Mouse (Mus musculus): ENCODE results near the gene Dimt1.
A peak's percentile ranks its signal among the peaks of the same experiment; 100 is the strongest.
"Not testable (repeated sequence)": the region's sequence is repeated elsewhere in the genome, so short reads cannot be mapped to it uniquely, and the experiment has no call there.

Dimt1 gene

GRCm38 (mm10) chr13:106946594-106947540 is at the start of gene Dimt1:
Gene Dimt1, plus strand, starts transcription at chr13:106947127.
- DNase-seq, result peak; percentile 94 to 95

GRCm38 (mm10) chr13:106904637-106905036 is 42.3 kb upstream of the Dimt1 start:
- DNase-seq, result no peak

GRCm38 (mm10) chr13:106905154-106905553 is 41.8 kb upstream of the Dimt1 start:
- not testable (repeated sequence) for DNase-seq

GRCm38 (mm10) chr13:106907273-106907672 is 39.7 kb upstream of the Dimt1 start:
- no peak for DNase-seq

- DNase-seq, result no peak
Observed at GRCm38 (mm10) chr13:106910096-106910495, 36.8 kb upstream of the Dimt1 start.

GRCm38 (mm10) chr13:106913125-106913736 is 33.7 kb upstream of the Dimt1 start:
- DNase-seq, result no peak

GRCm38 (mm10) chr13:106918322-106919050 is 28.4 kb upstream of the Dimt1 start:
- no peak for DNase-seq

GRCm38 (mm10) chr13:106925921-106926320 is 21.0 kb upstream of the Dimt1 start:
- not testable (repeated sequence) for DNase-seq

- DNase-seq, result no peak
Observed at GRCm38 (mm10) chr13:106928296-106928695, 18.6 kb upstream of the Dimt1 start.

GRCm38 (mm10) chr13:106929201-106929600 is 17.7 kb upstream of the Dimt1 start:
- DNase-seq, result no peak

GRCm38 (mm10) chr13:106935871-106936255 is 11.1 kb upstream of the Dimt1 start:
- DNase-seq, result no peak

GRCm38 (mm10) chr13:106936256-106937137 is 10.4 kb upstream of the Dimt1 start, which contains the start of gene Ipo11:
Gene Ipo11, minus strand, starts transcription at chr13:106936958.
- DNase-seq, result peak; percentile 89 to 90

GRCm38 (mm10) chr13:106937138-106937472 is 9.8 kb upstream of the Dimt1 start:
- DNase-seq, result no peak

- DNase-seq, result no peak
Observed at GRCm38 (mm10) chr13:106941211-106941976, 5.5 kb upstream of the Dimt1 start.

GRCm38 (mm10) chr13:106942721-106943120 is 4.2 kb upstream of the Dimt1 start:
- DNase-seq, result no peak

- no peak for DNase-seq
Observed at GRCm38 (mm10) chr13:106945518-106945917, 1.4 kb upstream of the Dimt1 start.

- DNase-seq, result no peak
Observed at GRCm38 (mm10) chr13:106947583-106947982, 656 bp downstream of the Dimt1 start.

- no peak for DNase-seq
Observed at GRCm38 (mm10) chr13:106954880-106955279, 8.0 kb downstream of the Dimt1 start.

GRCm38 (mm10) chr13:106957554-106957953 is 10.6 kb downstream of the Dimt1 start:
- DNase-seq, result no peak

- DNase-seq, result no peak
Observed at GRCm38 (mm10) chr13:106958286-106958685, 11.4 kb downstream of the Dimt1 start.

GRCm38 (mm10) chr13:106960557-106960956 is 13.6 kb downstream of the Dimt1 start:
- no peak for DNase-seq

GRCm38 (mm10) chr13:106961496-106961895 is 14.6 kb downstream of the Dimt1 start:
- no peak for DNase-seq

Data from B cell, adult 2 months (primary cell).